Mouse (Mus musculus) testis, adult 2 months (tissue): ENCODE data around the gene Atat1. TPM values are rescaled to one million over a fixed set of nuclear protein-coding genes. Genes with fewer than 3 reads are reported as not detected.
A peak's percentile ranks its signal among the peaks of the same experiment; 100 is the strongest.

Source experiments
- H3K27ac ChIP-seq: fragments of 200-500 bp; 2 replicates; pipeline ENCODE4 v1.5.1; 2012; ENCODE audit warnings: low read depth, low read length; ENCODE audit not compliant: control insufficient read depth, insufficient read depth
- H3K27me3 ChIP-seq: fragments of 200-500 bp; 2 replicates; pipeline ENCODE4 v1.6.1; 2012; ENCODE audit warnings: mild to moderate bottlenecking, low read length, moderate library complexity; ENCODE audit not compliant: control insufficient read depth, insufficient read depth
- H3K36me3 ChIP-seq: fragments of 200-500 bp; 2 replicates; pipeline ENCODE4 v1.6.1; 2012; ENCODE audit warnings: mild to moderate bottlenecking, low read length; ENCODE audit not compliant: control insufficient read depth, insufficient read depth
- H3K4me1 ChIP-seq: fragments of 200-500 bp; 2 replicates; pipeline ENCODE4 v1.6.1; 2012; ENCODE audit warnings: low read length; ENCODE audit not compliant: control insufficient read depth, insufficient read depth
- H3K4me3 ChIP-seq: fragments of 200-500 bp; 2 replicates; pipeline ENCODE4 v1.5.1; 2012; ENCODE audit warnings: low read depth, mild to moderate bottlenecking, low read length, moderate library complexity, mixed read lengths; ENCODE audit not compliant: control insufficient read depth
- CTCF ChIP-seq: fragments of 200-500 bp; IDR thresholded peaks from 2 replicates; pipeline ENCODE4 v1.5.1; 2012; ENCODE audit warnings: low read depth, mild to moderate bottlenecking, inconsistent platforms, low read length, moderate library complexity; ENCODE audit not compliant: control insufficient read depth, insufficient read depth, insufficient replicate concordance
- POLR2A ChIP-seq: fragments of 200-500 bp; IDR thresholded peaks from 2 replicates; pipeline ENCODE4 v1.6.1; 2012; ENCODE audit warnings: low read depth, mild to moderate bottlenecking, inconsistent platforms, low read length, moderate library complexity; ENCODE audit not compliant: control insufficient read depth
- polyA plus RNA-seq: library from polyadenylated mRNA; depleted of rRNA; stranded (reverse); fragments of >200 nt; gene quantifications from 2 replicates; pipeline ENCODE4 v1.2.3, GENCODE M21; 2012

Atat1 gene
- polyA plus RNA-seq, 1 experiment = 158 TPM

GRCm38 (mm10) chr17:35916297-35917142 lies 6.6 kb upstream of the Atat1 start, which contains the start of the genes Mrps18b and Ppp1r10:
TSS of gene Mrps18b (minus strand) at chr17:35916389.
TSS of gene Ppp1r10 (plus strand) at chr17:35916434.
- TF ChIP-seq CTCF (peak; percentile 24; the same call in 1 of the 2 replicates), POLR2A (peak; percentile 98)
- Histone ChIP-seq H3K27me3 (no peaks in the 10 kb centered on the region), H3K4me3 (peak within 1 kb of the TSS; percentile 96), H3K27ac (peak within 1 kb of the TSS; percentile 99), H3K36me3 (peaks cover 5% of the 10 kb centered on the region), H3K4me1 (peaks cover 2% of the 10 kb centered on the region; the same call in 1 of the 2 replicates)

- peak overlapping the region; percentile 96 for H3K4me3 ChIP-seq
- TF ChIP-seq POLR2A = no peak
- no peak for TF ChIP-seq CTCF
- H3K27me3 ChIP-seq = no peaks in the 10 kb centered on the region
- H3K36me3 ChIP-seq = peaks cover 5% of the 10 kb centered on the region
- H3K27ac ChIP-seq = peak overlapping the region; percentile 94
- H3K4me1 ChIP-seq = peaks cover 2% of the 10 kb centered on the region; the same call in 1 of the 2 replicates
Observed at GRCm38 (mm10) chr17:35915538-35916296, 5.8 kb upstream of the Atat1 start.

DNA sequence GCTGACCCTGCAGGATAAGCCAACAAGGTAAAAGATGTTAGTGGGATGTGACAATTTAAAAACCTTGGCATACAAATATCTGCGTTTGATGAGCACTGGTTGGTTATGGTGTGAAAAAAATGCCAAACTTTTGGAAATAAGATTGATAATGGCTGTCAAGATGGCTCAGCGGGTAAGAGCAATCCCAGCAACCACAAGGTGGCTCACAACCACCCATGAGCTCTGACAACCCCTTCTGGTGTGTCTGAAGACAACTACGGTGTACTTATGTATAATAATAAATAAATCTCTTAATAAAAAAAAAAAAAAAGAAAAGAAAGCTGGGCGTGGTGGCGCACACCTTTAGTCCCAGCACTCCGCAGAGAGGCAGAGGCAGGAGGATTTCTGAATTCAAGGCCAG lies 5.1 kb upstream of the Atat1 start:
- Histone ChIP-seq H3K27ac (no peak overlapping the region), H3K36me3 (peaks cover 5% of the 10 kb centered on the region), H3K27me3 (no peaks in the 10 kb centered on the region), H3K4me3 (peak overlapping the region; percentile 96), H3K4me1 (peaks cover 4% of the 10 kb centered on the region)
- TF ChIP-seq CTCF (no peak), POLR2A (no peak)

- Histone ChIP-seq H3K4me1 (peaks cover 6% of the 10 kb centered on the region), H3K4me3 (peak overlapping the region; percentile 94), H3K27ac (peak overlapping the region; percentile 98), H3K27me3 (no peaks in the 10 kb centered on the region), H3K36me3 (peaks cover 2% of the 10 kb centered on the region; the same call in 1 of the 2 replicates)
- TF ChIP-seq POLR2A = no peak
- TF ChIP-seq CTCF = no peak
Observed at GRCm38 (mm10) chr17:35909186-35909918, 523 bp downstream of the Atat1 start.

DNA sequence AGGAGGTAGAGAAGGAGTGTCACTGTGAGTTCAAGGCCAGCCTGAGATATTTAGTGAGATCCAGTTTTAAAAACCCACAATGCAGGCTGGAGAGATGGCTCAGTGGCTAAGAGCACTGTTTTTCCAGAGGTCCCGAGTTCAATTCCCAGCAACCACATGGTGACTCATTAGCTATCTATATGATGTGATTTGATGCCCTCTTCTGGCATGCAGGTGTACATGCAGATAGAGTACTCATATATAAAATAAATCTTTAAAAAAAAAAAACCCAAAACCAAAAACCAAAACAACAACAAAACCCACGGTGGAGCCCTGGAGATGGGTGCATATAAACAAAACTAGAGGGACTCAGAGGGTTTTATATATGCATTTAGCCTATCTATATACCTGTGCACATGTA lies 2.3 kb downstream of the Atat1 start:
- TF ChIP-seq POLR2A (no peak), CTCF (no peak)
- Histone ChIP-seq H3K27ac (no peak overlapping the region), H3K4me1 (peaks cover 6% of the 10 kb centered on the region), H3K36me3 (no peaks in the 10 kb centered on the region; the same call in 1 of the 2 replicates), H3K27me3 (no peaks in the 10 kb centered on the region), H3K4me3 (no peak overlapping the region)

GRCm38 (mm10) chr17:35905587-35905986 lies 4.3 kb downstream of the Atat1 start:
- no peaks in the 10 kb centered on the region for H3K36me3 ChIP-seq
- TF ChIP-seq CTCF = no peak
- TF ChIP-seq POLR2A = no peak
- no peaks in the 10 kb centered on the region for H3K27me3 ChIP-seq
- peaks cover 6% of the 10 kb centered on the region for H3K4me1 ChIP-seq
- H3K27ac ChIP-seq = no peak overlapping the region
- no peak overlapping the region for H3K4me3 ChIP-seq

- Histone ChIP-seq H3K27me3 (no peaks in the 10 kb centered on the region), H3K4me1 (no peaks in the 10 kb centered on the region), H3K4me3 (no peak overlapping the region), H3K27ac (no peak overlapping the region), H3K36me3 (no peaks in the 10 kb centered on the region)
- TF ChIP-seq CTCF (no peak), POLR2A (no peak)
Observed at GRCm38 (mm10) chr17:35903992-35904355, 5.9 kb downstream of the Atat1 start.
